Mouse (Mus musculus): Measurements from ENCODE around the gene 0610040J01Rik.

DNA sequence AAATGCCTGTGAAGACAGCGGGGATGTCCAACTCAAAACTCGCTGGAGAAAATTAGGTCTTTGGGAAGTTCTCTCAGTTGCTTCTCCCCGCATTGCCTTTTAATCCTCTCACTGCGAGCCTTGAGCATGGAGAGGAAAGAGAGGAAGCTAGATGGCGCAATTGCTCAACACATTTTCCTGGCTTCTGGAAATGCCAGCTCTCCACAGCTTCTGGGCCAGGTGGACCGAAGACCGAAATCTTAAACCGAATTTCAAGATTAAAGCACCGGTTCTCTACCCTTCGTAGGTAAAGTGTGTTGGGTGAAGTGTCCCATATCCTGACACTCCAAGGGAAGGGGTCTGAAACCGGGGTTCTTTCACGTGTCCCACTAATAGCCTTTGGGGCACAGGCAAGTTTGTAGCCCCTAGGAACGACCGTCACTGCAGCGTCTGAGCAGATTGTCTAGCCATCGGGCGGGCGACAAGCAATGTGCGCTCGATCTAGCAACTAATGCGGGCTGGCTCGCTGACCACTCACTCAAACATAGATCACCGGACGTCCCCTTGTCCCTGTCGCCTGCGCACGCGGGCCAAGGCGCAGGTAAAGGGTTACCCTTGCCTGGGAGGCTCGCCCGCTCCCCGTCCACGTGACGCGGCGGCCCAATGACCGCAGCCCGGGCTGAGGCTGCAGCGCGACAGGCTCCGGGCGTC lies at the start of gene 0610040J01Rik:
- peak; percentile 70 for TF ChIP-seq CTCF (IDR thresholded peaks at IDR 0.05; ENCODE audit: insufficient read depth, low read length)
- TF ChIP-seq POLR2A (IDR thresholded peaks at IDR 0.05; ENCODE audit: borderline replicate concordance, extremely low read depth, low read depth, low read length): no peak
